Mouse (Mus musculus): ENCODE measurements at regions not wholly inside any gene's neighbourhood (a gene's known extent, or its start where the extent isn't known, plus 50 kb on each side); places are given as distances from the start of the nearest gene placed in this dataset.
A peak's percentile ranks its signal among the peaks of the same experiment; 100 is the strongest.

- H3K27ac ChIP-seq: no peak overlapping the region
- TF ChIP-seq CTCF (conservative IDR thresholded peaks at IDR 0.05): peak; percentile 82
- H3K4me3 ChIP-seq: no peak overlapping the region
- peak; percentile 13 to 26 for DNase-seq (ENCODE audit: low spot score in 2 of 2)
Observed at GRCm38 (mm10) chr3:43783000-43783588, 1595.1 kb upstream of the Pcdh10 start.

- Histone ChIP-seq H3K27ac (no peak overlapping the region), H3K4me3 (no peak overlapping the region)
- TF ChIP-seq CTCF (conservative IDR thresholded peaks at IDR 0.05): peak; percentile 34
- no peak for DNase-seq (ENCODE audit: low spot score in 2 of 2)
Observed at GRCm38 (mm10) chr3:43784170-43784569, 1594.0 kb upstream of the Pcdh10 start.

Measured in layer of hippocampus, adult 2 months (tissue).